Mouse (Mus musculus): Measurements from ENCODE around the gene Disp2. TPM values are rescaled to one million over a fixed set of nuclear protein-coding genes. Genes with fewer than 3 reads are reported as not detected.

The Disp2 gene
- polyA plus RNA-seq (2016; fragmentation: Nextera tagmentation; extraction: Ambion mirVana) = 17.5 and 17.8 TPM in 2 replicates

GRCm38 (mm10) chr2:118779504-118780480, at the start of gene Disp2:
Gene Disp2, plus strand, starts transcription at chr2:118779719.
- Histone ChIP-seq H3K9me3 (no peaks in the 10 kb centered on the region), H3K27me3 (peaks cover 10% of the 10 kb centered on the region), H3K9ac (replicated peaks) (peak within 1 kb of the TSS; percentile 62), H3K4me2 (replicated peaks) (peak within 1 kb of the TSS; percentile 65), H3K36me3 (no peaks in the 10 kb centered on the region), H3K4me1 (peaks cover 15% of the 10 kb centered on the region), H3K4me3 (peak within 1 kb of the TSS; percentile 45), H3K27ac (replicated peaks) (peak within 1 kb of the TSS; percentile 82)
- WGBS = 10% methylated on average over 39 of the region's 39 CpGs
- ATAC-seq (ENCODE audit: low FRiP score, low read depth) = peak; percentile 95

GRCm38 (mm10) chr2:118729816-118730621, 49.5 kb upstream of the Disp2 start:
- no peaks in the 10 kb centered on the region for H3K36me3 ChIP-seq
- no peak overlapping the region for H3K4me2 ChIP-seq (replicated peaks)
- WGBS = 26% methylated on average over 8 of the region's 8 CpGs
- no peak for ATAC-seq (ENCODE audit: low FRiP score, low read depth)
- H3K9me3 ChIP-seq = no peaks in the 10 kb centered on the region
- H3K27me3 ChIP-seq = peaks cover 72% of the 10 kb centered on the region
- peaks cover 3% of the 10 kb centered on the region; the same call in 1 of the 2 replicates for H3K4me1 ChIP-seq
- no peak overlapping the region for H3K27ac ChIP-seq (replicated peaks)
- H3K4me3 ChIP-seq = no peak overlapping the region
- no peak overlapping the region for H3K9ac ChIP-seq (replicated peaks)

DNA sequence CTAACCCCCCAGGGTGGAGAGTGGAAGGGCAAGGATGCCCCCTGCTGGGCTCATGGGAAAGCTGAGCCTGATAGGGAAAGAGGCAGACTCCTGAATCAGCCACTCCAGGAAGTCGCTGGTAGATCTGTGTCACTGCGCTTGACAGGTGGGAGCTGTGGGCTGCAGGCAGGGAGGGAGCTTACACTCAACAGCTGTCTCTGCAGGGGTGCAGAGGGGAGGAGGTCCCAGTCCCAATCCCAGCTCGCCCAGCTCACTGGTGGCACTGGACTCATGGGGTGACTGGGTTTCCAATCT, 49.0 kb upstream of the Disp2 start:
- Histone ChIP-seq H3K9ac (replicated peaks) (no peak overlapping the region), H3K27ac (replicated peaks) (no peak overlapping the region), H3K4me3 (no peak overlapping the region), H3K27me3 (peaks cover 68% of the 10 kb centered on the region), H3K36me3 (no peaks in the 10 kb centered on the region), H3K4me2 (replicated peaks) (no peak overlapping the region), H3K9me3 (no peaks in the 10 kb centered on the region), H3K4me1 (peaks cover 3% of the 10 kb centered on the region; the same call in 1 of the 2 replicates)
- 6% methylated on average over 3 of the region's 3 CpGs for WGBS
- no peak for ATAC-seq (ENCODE audit: low FRiP score, low read depth)

- no peak overlapping the region for H3K4me3 ChIP-seq
- 85% methylated on average over 5 of the region's 5 CpGs for WGBS
- no peak overlapping the region for H3K27ac ChIP-seq (replicated peaks)
- H3K4me1 ChIP-seq = peaks cover 3% of the 10 kb centered on the region; the same call in 1 of the 2 replicates
- H3K9me3 ChIP-seq = no peaks in the 10 kb centered on the region
- ATAC-seq (ENCODE audit: low FRiP score, low read depth) = no peak
- no peak overlapping the region for H3K9ac ChIP-seq (replicated peaks)
- peaks cover 60% of the 10 kb centered on the region for H3K27me3 ChIP-seq
- H3K36me3 ChIP-seq = no peaks in the 10 kb centered on the region
- H3K4me2 ChIP-seq (replicated peaks) = no peak overlapping the region
Observed at GRCm38 (mm10) chr2:118731981-118732380, 47.5 kb upstream of the Disp2 start.

DNA sequence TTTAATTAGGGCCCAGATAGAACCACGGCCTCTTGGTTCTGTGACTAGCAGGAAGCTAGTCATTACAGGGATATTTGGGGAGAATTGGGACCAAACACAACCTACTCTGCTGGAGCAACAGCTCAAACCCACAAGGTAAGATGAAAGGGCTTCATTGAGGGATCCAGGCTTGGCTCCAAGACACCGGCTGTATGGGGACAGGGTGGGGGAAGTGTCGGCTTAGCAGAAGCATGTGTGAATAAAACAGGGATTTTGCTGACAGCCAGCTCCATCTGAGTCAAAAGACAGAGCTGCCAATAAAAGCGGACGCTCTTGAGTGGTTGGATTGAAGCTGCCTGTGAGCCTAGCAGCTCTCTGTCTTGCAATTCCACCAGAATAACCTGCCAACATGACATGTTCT, 46.2 kb upstream of the Disp2 start:
- peaks cover 2% of the 10 kb centered on the region; the same call in 1 of the 2 replicates for H3K4me1 ChIP-seq
- 50% methylated on average over 5 of the region's 5 CpGs for WGBS
- no peaks in the 10 kb centered on the region for H3K9me3 ChIP-seq
- H3K36me3 ChIP-seq = no peaks in the 10 kb centered on the region
- no peak for ATAC-seq (ENCODE audit: low FRiP score, low read depth)
- H3K27me3 ChIP-seq = peaks cover 46% of the 10 kb centered on the region
- no peak overlapping the region for H3K4me3 ChIP-seq
- H3K9ac ChIP-seq (replicated peaks) = no peak overlapping the region
- no peak overlapping the region for H3K4me2 ChIP-seq (replicated peaks)
- H3K27ac ChIP-seq (replicated peaks) = no peak overlapping the region

GRCm38 (mm10) chr2:118740341-118740740, 39.2 kb upstream of the Disp2 start:
- H3K4me1 ChIP-seq = peaks cover 8% of the 10 kb centered on the region
- no peaks in the 10 kb centered on the region for H3K36me3 ChIP-seq
- ATAC-seq (ENCODE audit: low FRiP score, low read depth) = no peak
- H3K27me3 ChIP-seq = peaks cover 27% of the 10 kb centered on the region
- 78% methylated on average over 3 of the region's 3 CpGs for WGBS
- no peak overlapping the region for H3K4me2 ChIP-seq (replicated peaks)
- H3K9ac ChIP-seq (replicated peaks) = no peak overlapping the region
- no peak overlapping the region for H3K27ac ChIP-seq (replicated peaks)
- H3K4me3 ChIP-seq = no peak overlapping the region
- no peaks in the 10 kb centered on the region for H3K9me3 ChIP-seq

DNA sequence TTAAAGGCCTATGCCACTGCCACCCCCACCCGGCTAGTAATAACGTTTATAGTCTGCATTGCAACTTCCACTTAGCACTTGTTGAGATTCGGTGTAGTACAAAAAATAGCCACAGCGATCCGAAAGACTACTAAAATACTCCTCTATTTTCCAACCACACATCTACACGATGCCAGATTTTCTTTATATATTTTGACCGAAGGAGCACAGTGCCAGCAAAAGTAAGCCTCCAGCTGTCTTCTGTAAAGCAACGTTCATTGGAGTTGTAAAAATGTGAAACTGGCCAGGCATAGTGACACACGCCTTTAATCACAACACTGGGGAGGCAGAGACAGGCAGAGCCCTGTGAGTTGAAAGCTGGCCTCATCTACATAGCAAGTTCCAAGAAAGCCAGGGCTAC, 38.3 kb upstream of the Disp2 start:
- Histone ChIP-seq H3K27ac (replicated peaks) (no peak overlapping the region), H3K36me3 (no peaks in the 10 kb centered on the region), H3K4me2 (replicated peaks) (no peak overlapping the region), H3K9ac (replicated peaks) (no peak overlapping the region), H3K4me1 (peaks cover 8% of the 10 kb centered on the region), H3K4me3 (no peak overlapping the region), H3K27me3 (peaks cover 27% of the 10 kb centered on the region), H3K9me3 (no peaks in the 10 kb centered on the region)
- WGBS = 80% methylated on average over 9 of the region's 9 CpGs
- no peak for ATAC-seq (ENCODE audit: low FRiP score, low read depth)

DNA sequence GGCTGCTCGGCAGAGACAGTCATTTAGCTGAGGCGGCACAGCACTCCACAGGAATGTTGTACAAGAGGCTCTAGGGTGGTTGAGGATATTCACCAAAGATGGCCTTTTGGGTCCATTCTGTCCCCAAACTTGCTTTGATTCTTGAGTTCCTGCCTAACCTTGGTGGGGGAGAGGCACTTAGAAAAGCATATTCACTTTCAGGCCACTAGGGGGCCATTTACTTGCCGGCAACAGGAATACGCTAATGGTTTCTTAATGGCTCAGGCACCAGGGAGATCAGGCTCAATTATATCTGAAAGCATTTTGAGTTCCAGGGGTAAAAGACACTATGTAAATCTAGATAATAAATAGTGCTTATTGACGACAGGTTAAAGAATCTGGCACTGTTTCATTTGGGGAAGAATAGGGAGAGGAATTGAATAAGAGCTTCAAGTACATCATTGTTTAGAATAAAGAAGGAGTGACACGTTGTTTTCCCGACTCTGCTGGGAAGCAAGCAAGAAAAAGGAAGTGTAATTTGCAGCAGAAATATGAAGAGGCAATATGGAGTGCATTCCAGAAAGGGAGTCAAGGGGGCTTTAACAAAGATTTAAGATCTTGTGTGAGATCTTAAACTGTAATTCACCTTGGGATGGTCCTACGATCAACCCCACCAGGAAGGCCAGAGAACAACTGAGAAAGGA, 36.1 kb upstream of the Disp2 start:
- H3K27ac ChIP-seq (replicated peaks) = no peak overlapping the region
- H3K4me2 ChIP-seq (replicated peaks) = no peak overlapping the region
- H3K9ac ChIP-seq (replicated peaks) = no peak overlapping the region
- no peak for ATAC-seq (ENCODE audit: low FRiP score, low read depth)
- no peak overlapping the region for H3K4me3 ChIP-seq
- 33% methylated on average over 8 of the region's 8 CpGs for WGBS
- H3K4me1 ChIP-seq = peaks cover 29% of the 10 kb centered on the region
- H3K27me3 ChIP-seq = peaks cover 27% of the 10 kb centered on the region
- no peaks in the 10 kb centered on the region for H3K36me3 ChIP-seq
- no peaks in the 10 kb centered on the region for H3K9me3 ChIP-seq

DNA sequence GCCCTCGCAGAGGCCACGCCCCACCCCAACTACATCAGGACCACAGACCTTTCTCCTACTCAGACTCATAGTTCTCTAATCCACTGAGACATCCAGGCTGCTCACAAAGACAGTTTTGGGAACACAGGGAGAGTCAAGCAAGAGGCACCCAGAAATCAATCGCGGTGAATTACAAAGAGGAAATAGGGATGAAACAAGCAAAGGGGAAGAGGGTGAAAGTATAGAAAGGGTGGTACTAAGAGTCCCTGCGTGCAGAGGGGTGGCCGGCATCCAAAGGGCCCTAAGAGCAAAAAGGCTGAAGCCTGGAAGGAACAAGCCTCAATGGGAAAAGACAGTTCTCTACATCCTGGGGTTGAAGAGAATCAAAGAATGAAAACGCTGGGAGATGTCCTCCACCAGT, 34.9 kb upstream of the Disp2 start:
- WGBS = 9% methylated on average over 7 of the region's 7 CpGs
- Histone ChIP-seq H3K27me3 (peaks cover 27% of the 10 kb centered on the region), H3K9me3 (no peaks in the 10 kb centered on the region), H3K4me2 (replicated peaks) (peak overlapping the region; percentile 96), H3K9ac (replicated peaks) (no peak overlapping the region), H3K4me1 (peaks cover 41% of the 10 kb centered on the region), H3K4me3 (0 out of 2 replicates have a peak overlapping the region, but pooled peaks have one; percentile 96), H3K36me3 (no peaks in the 10 kb centered on the region), H3K27ac (replicated peaks) (no peak overlapping the region)
- ATAC-seq (ENCODE audit: low FRiP score, low read depth) = no peak

DNA sequence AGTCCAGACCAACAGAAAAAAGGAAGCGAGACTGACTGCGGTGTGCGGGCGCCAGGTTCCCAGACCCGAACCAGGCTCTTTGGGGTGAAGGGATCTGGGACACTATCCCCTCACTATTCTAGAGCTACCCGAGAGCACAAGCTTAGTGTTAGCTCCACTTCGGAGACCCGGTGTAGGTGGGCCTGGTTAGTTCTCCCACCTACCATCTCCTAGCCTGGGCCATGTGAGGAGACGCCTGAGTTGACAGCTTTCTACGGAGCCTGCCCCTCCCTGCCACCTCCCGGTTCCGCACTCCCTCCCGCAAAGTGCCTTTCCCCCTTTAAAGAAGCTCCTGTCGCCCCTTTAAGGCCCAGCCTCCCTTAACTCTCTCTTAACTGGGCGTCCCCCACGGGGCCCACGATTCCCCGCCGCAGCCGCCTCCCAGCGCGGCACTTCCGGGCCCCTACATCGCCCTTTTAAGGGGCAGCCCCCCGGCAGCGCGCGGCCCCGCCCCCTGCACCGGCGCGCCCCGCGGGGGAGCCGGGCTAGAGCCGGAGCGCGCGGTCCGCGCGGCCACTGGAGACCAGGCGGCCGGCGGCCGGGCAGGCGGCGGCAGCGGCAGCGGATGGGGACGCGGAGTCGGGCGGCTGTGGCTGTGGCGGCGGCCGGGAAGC, 34.2 kb upstream of the Disp2 start, which contains the start of gene Inafm2:
TSS of gene Inafm2 (plus strand) at position 527 of the 653 bp plus-strand sequence.
- peak within 1 kb of the TSS; percentile 96 for H3K4me3 ChIP-seq
- H3K27ac ChIP-seq (replicated peaks) = peak within 1 kb of the TSS; percentile 65
- H3K36me3 ChIP-seq = no peaks in the 10 kb centered on the region
- peak within 1 kb of the TSS; percentile 96 for H3K9ac ChIP-seq (replicated peaks)
- WGBS = under 1% methylated on average over 42 of the region's 57 CpGs
- peak within 1 kb of the TSS; percentile 96 for H3K4me2 ChIP-seq (replicated peaks)
- peaks cover 27% of the 10 kb centered on the region for H3K27me3 ChIP-seq
- H3K9me3 ChIP-seq = no peaks in the 10 kb centered on the region
- peaks cover 48% of the 10 kb centered on the region for H3K4me1 ChIP-seq
- peak; percentile 89 for ATAC-seq (ENCODE audit: low FRiP score, low read depth)

Data from midbrain, embryonic 12.5 days (tissue).